Mouse (Mus musculus) liver, embryonic 14.5 days (tissue): ENCODE results near the gene Ppfibp1. TPM values are rescaled to one million over a fixed set of nuclear protein-coding genes. Genes with fewer than 3 reads are reported as not detected.

Experiments
- ATAC-seq: fragments of 200-750 bp; cut with Nextera tagmentation; 2 replicates; pipeline ENCODE4 v1.8.0; 2017; ENCODE audit warnings: moderate number of reproducible peaks, mild to moderate bottlenecking, moderate library complexity; ENCODE audit not compliant: insufficient read depth
- DNase-seq, 3 experiments: peaks; one replicate each; pipeline ENCODE4 v3.0.0-alpha.2; 2012 to 2013; ENCODE audit warnings: low read depth in 3 of 3, low spot score in 3 of 3
- H3K27ac ChIP-seq: fragments of 300-500 bp; sonication (generic); 2 replicates; pipeline ENCODE4 v1.5.1; 2014; ENCODE audit warnings: moderate library complexity, mild to moderate bottlenecking, control low read depth, inconsistent platforms
- H3K27me3 ChIP-seq: fragments of 300-500 bp; sonication (generic); 2 replicates; pipeline ENCODE4 v1.6.1; 2014; ENCODE audit warnings: mild to moderate bottlenecking, low read length, moderate library complexity; ENCODE audit not compliant: control insufficient read depth, insufficient read depth
- H3K36me3 ChIP-seq: fragments of 300-500 bp; sonication (generic); replicated peaks from 2 replicates; pipeline ENCODE4 v1.6.1; 2014; ENCODE audit warnings: low read depth; ENCODE audit not compliant: control insufficient read depth, insufficient read depth
- H3K4me1 ChIP-seq, 2 experiments: fragments of 200-500 bp in 1 of 2; fragments of 300-500 bp in 1 of 2; sonication (generic) in 1 of 2; replicated peaks; 2 replicates each; pipeline ENCODE4 v1.6.1; 2012 to 2014; ENCODE audit warnings: antibody characterized with exemption in 1 of 2, inconsistent platforms in 1 of 2, low read length in 1 of 2; ENCODE audit not compliant: control insufficient read depth in 2 of 2, insufficient read depth in 2 of 2
- H3K4me2 ChIP-seq: fragments of 300-500 bp; sonication (generic); 2 replicates; pipeline ENCODE4 v1.6.1; 2014; ENCODE audit warnings: low read depth, mild to moderate bottlenecking, control low read depth, moderate library complexity
- H3K4me3 ChIP-seq, 2 experiments: fragments of 200-500 bp in 1 of 2; fragments of 300-500 bp in 1 of 2; sonication (generic) in 1 of 2; 2 replicates each; pipeline ENCODE4 v1.5.1; 2012 to 2014; ENCODE audit warnings: low read depth in 2 of 2, low read length in 2 of 2, mild to moderate bottlenecking in 2 of 2, control low read depth in 1 of 2, inconsistent platforms in 1 of 2, moderate library complexity in 1 of 2; ENCODE audit not compliant: insufficient read depth in 1 of 2
- H3K9ac ChIP-seq: fragments of 300-500 bp; sonication (generic); replicated peaks from 2 replicates; pipeline ENCODE4 v1.6.1; 2014; ENCODE audit warnings: mild to moderate bottlenecking, control low read depth, moderate library complexity
- H3K9me3 ChIP-seq: fragments of 300-500 bp; sonication (generic); 2 replicates; pipeline ENCODE4 v1.6.1; 2016; ENCODE audit warnings: low read length, mixed read lengths; ENCODE audit not compliant: control insufficient read depth
- CTCF ChIP-seq: IDR thresholded peaks from 2 replicates; pipeline ENCODE4 v1.5.1; 2016; ENCODE audit warnings: antibody characterized with exemption, low read depth, control low read depth
- EP300 ChIP-seq: IDR thresholded peaks from 2 replicates; pipeline ENCODE4 v1.6.1; 2016; ENCODE audit warnings: antibody characterized with exemption, low read depth
- WGBS: fragments of 180-500 bp; shearing (Covaris S2); extraction: QIAGEN DNeasy Blood & Tissue Kit; methylation state at CpG from one replicate; pipeline ENCODE4 v1.1.7; 2014; ENCODE audit not compliant: insufficient replicate concordance; 5-methylcytosine and 5-hydroxymethylcytosine counted together
- polyA plus RNA-seq, 2 experiments: library from polyadenylated mRNA; depleted of rRNA in 1 of 2; stranded (reverse) in 1 of 2; unstranded in 1 of 2; fragments of >200 nt; fragmentation: Nextera tagmentation in 1 of 2; extraction: Ambion mirVana in 1 of 2; gene quantifications; 2 replicates each; pipeline versions ENCODE4 v1.2.1 to v1.2.3; 2012 to 2014

Gene Ppfibp1
- polyA plus RNA-seq, 2 experiments, result 5.2 to 9.1 TPM

- Histone ChIP-seq H3K36me3 (no peaks in the 10 kb centered on the region), H3K27ac (no peak overlapping the region), H3K9me3 (no peaks in the 10 kb centered on the region), H3K4me2 (no peak overlapping the region), H3K4me3 (no peak overlapping the region), H3K4me1 (peaks cover 7 to 33% of the 10 kb centered on the region in 2 experiments; a peak in 3 of 4 replicates), H3K27me3 (no peaks in the 10 kb centered on the region), H3K9ac (no peak overlapping the region)
- ATAC-seq, result no peak
- TF ChIP-seq CTCF, result no peak
- no peak for TF ChIP-seq EP300
- no peak for DNase-seq
- WGBS, result 45% methylated on average over 3 of the region's 3 CpGs
These were observed 17.9 kb downstream of the Ppfibp1 start for GRCm38 (mm10) chr6:146906000-146906786.

DNA sequence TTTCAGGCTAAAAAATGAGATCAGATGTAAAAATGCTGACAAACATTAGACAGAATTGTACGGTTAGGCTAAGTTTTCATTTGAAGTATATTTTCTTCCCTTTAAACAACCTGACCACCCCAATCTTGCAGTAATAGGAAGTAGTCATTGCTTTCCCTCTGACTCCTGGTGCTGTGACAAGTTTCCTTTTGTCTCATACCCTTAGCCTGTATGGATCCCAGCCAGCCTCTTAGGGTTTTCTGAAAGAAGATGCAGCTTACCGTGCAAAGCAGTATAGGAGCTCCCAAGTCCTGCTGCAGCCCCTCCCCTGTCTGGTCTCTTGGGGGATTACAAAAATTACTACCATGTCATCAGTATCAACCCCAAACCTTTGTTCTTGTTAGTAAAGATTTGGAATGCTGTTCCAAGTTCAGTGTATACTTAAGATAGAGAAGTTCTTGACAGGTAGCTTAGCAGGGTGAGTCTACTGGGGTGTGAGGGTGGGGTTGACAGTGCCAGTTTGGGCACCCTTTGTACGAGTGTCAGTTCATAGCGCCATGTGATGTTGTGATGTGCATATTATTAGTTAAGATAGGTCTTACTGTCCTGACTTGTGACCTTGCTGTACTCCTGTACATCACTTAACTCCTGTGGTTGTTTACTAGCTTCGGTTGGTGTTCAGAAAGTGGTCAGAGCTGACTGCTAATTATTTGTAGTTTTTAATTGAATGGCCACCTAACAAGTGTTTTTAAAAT, 18.9 kb downstream of the Ppfibp1 start:
- H3K27ac ChIP-seq, result no peak overlapping the region
- WGBS, result 47% methylated on average over 5 of the region's 5 CpGs
- DNase-seq, result no peak
- no peak for ATAC-seq
- TF ChIP-seq CTCF (no peak), EP300 (no peak)
- H3K4me1 ChIP-seq, result peaks cover 7 to 33% of the 10 kb centered on the region in 2 experiments; a peak in 3 of 4 replicates
- no peaks in the 10 kb centered on the region for H3K9me3 ChIP-seq
- H3K27me3 ChIP-seq, result no peaks in the 10 kb centered on the region
- H3K4me2 ChIP-seq, result no peak overlapping the region
- no peak overlapping the region for H3K9ac ChIP-seq
- no peaks in the 10 kb centered on the region for H3K36me3 ChIP-seq
- no peak overlapping the region for H3K4me3 ChIP-seq

GRCm38 (mm10) chr6:146907795-146908190, 19.5 kb downstream of the Ppfibp1 start:
- Histone ChIP-seq H3K4me2 (no peak overlapping the region), H3K27me3 (no peaks in the 10 kb centered on the region), H3K9ac (no peak overlapping the region), H3K9me3 (no peaks in the 10 kb centered on the region), H3K4me3 (no peak overlapping the region), H3K27ac (no peak overlapping the region), H3K36me3 (no peaks in the 10 kb centered on the region), H3K4me1 (peaks cover 7 to 35% of the 10 kb centered on the region in 2 experiments; a peak in 3 of 4 replicates)
- DNase-seq, result peak in 1 of 3 experiments; percentile 28
- TF ChIP-seq EP300 (no peak), CTCF (no peak)
- WGBS, result 82% methylated on average over 1 of the region's 1 CpGs
- peak; percentile 47; the same call in 1 of the 2 replicates for ATAC-seq

DNA sequence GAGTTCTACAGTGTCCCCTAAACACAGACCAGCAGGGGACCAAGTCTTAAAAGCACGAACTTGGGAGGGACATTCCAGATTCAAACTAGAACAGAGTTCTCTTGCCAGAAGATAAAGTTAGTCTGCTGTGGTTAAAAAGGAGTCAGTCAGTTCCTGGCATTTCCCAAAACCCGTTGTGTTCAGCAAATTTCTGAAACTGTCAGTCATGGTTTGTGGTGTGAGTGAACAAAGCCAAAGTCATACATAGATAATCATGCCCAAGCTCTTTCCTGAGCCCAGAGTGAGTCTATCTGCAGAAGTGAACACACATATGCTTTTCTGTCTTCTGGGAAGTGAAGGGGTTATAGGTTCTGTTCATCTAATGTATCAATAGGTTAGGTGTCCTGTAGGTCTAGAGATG, 20.5 kb downstream of the Ppfibp1 start:
- no peak overlapping the region for H3K9ac ChIP-seq
- no peak overlapping the region for H3K4me2 ChIP-seq
- no peak overlapping the region for H3K4me3 ChIP-seq
- no peaks in the 10 kb centered on the region for H3K9me3 ChIP-seq
- ATAC-seq (no peak), DNase-seq (no peak)
- peaks cover 7 to 38% of the 10 kb centered on the region in 2 experiments; a peak in 3 of 4 replicates for H3K4me1 ChIP-seq
- TF ChIP-seq CTCF, result no peak
- no peak for TF ChIP-seq EP300
- H3K27me3 ChIP-seq, result no peaks in the 10 kb centered on the region
- 9% methylated on average over 2 of the region's 2 CpGs for whole genome bisulfite sequencing
- no peaks in the 10 kb centered on the region for H3K36me3 ChIP-seq
- no peak overlapping the region for H3K27ac ChIP-seq
